Mouse (Mus musculus): Measurements from ENCODE around the gene Plin2.
"Not testable (repeated sequence)": the region's sequence is repeated elsewhere in the genome, so short reads cannot be mapped to it uniquely, and the experiment has no call there.

The Plin2 gene

GRCm38 (mm10) chr4:86683280-86683679, 13.4 kb upstream of the Plin2 start:
- no peak for DNase-seq (ENCODE audit: low spot score in 2 of 2)

- no peak for DNase-seq (ENCODE audit: low spot score in 2 of 2)
Observed at GRCm38 (mm10) chr4:86681846-86682245, 12.0 kb upstream of the Plin2 start.

GRCm38 (mm10) chr4:86681421-86681820, 11.6 kb upstream of the Plin2 start:
- no peak for DNase-seq (ENCODE audit: low spot score in 2 of 2)

GRCm38 (mm10) chr4:86679686-86680085, 9.8 kb upstream of the Plin2 start:
- no peak for DNase-seq (ENCODE audit: low spot score in 2 of 2)

GRCm38 (mm10) chr4:86676756-86677155, 6.9 kb upstream of the Plin2 start:
- no peak for DNase-seq (ENCODE audit: low spot score in 2 of 2)

- not testable (repeated sequence) for DNase-seq (ENCODE audit: low spot score in 2 of 2)
Observed at GRCm38 (mm10) chr4:86674739-86675138, 4.9 kb upstream of the Plin2 start.

- not testable (repeated sequence) for DNase-seq (ENCODE audit: low spot score in 2 of 2)
Observed at GRCm38 (mm10) chr4:86674150-86674549, 4.3 kb upstream of the Plin2 start.

GRCm38 (mm10) chr4:86672450-86672849, 2.6 kb upstream of the Plin2 start:
- no peak for DNase-seq (ENCODE audit: low spot score in 2 of 2)

- DNase-seq (ENCODE audit: low spot score in 2 of 2): no peak
Observed at GRCm38 (mm10) chr4:86671803-86672202, 1.9 kb upstream of the Plin2 start.

- no peak for DNase-seq (ENCODE audit: low spot score in 2 of 2)
Observed at GRCm38 (mm10) chr4:86670582-86671306, 884 bp upstream of the Plin2 start.

GRCm38 (mm10) chr4:86669241-86669753, 563 bp downstream of the Plin2 start:
- not testable (repeated sequence) for DNase-seq (ENCODE audit: low spot score in 2 of 2)

GRCm38 (mm10) chr4:86668290-86669000, 1.4 kb downstream of the Plin2 start:
- no peak for DNase-seq (ENCODE audit: low spot score in 2 of 2)

GRCm38 (mm10) chr4:86665596-86665995, 4.3 kb downstream of the Plin2 start:
- no peak for DNase-seq (ENCODE audit: low spot score in 2 of 2)

GRCm38 (mm10) chr4:86663919-86664318, 5.9 kb downstream of the Plin2 start:
- DNase-seq (ENCODE audit: low spot score in 2 of 2): no peak

- DNase-seq (ENCODE audit: low spot score in 2 of 2): no peak
Observed at GRCm38 (mm10) chr4:86657176-86657575, 12.7 kb downstream of the Plin2 start.

- DNase-seq (ENCODE audit: low spot score in 2 of 2): not testable (repeated sequence)
Observed at GRCm38 (mm10) chr4:86656410-86656809, 13.4 kb downstream of the Plin2 start.

- no peak for DNase-seq (ENCODE audit: low spot score in 2 of 2)
Observed at GRCm38 (mm10) chr4:86651686-86652384, 18.0 kb downstream of the Plin2 start.

- DNase-seq (ENCODE audit: low spot score in 2 of 2): not testable (repeated sequence)
Observed at GRCm38 (mm10) chr4:86648394-86648793, 21.5 kb downstream of the Plin2 start.

- DNase-seq (ENCODE audit: low spot score in 2 of 2): not testable (repeated sequence)
Observed at GRCm38 (mm10) chr4:86637561-86637960, 32.3 kb downstream of the Plin2 start.

GRCm38 (mm10) chr4:86634873-86635272, 35.0 kb downstream of the Plin2 start:
- DNase-seq (ENCODE audit: low spot score in 2 of 2): not testable (repeated sequence)

GRCm38 (mm10) chr4:86634312-86634711, 35.5 kb downstream of the Plin2 start:
- not testable (repeated sequence) for DNase-seq (ENCODE audit: low spot score in 2 of 2)

- not testable (repeated sequence) for DNase-seq (ENCODE audit: low spot score in 2 of 2)
Observed at GRCm38 (mm10) chr4:86632556-86632955, 37.3 kb downstream of the Plin2 start.

All from frontal cortex, postnatal 36 days (tissue).